Mouse (Mus musculus) naive thymus-derived CD4-positive, alpha-beta T cell, adult 2 months (primary cell): Measurements from ENCODE around the gene Ctnnd2.
"Not testable (repeated sequence)": the region's sequence is repeated elsewhere in the genome, so short reads cannot be mapped to it uniquely, and the experiment has no call there.

Source experiments
- DNase-seq: peaks from one replicate; pipeline ENCODE4 v3.0.0-alpha.2; 2011; ENCODE audit warnings: low read depth

Ctnnd2 gene

DNA sequence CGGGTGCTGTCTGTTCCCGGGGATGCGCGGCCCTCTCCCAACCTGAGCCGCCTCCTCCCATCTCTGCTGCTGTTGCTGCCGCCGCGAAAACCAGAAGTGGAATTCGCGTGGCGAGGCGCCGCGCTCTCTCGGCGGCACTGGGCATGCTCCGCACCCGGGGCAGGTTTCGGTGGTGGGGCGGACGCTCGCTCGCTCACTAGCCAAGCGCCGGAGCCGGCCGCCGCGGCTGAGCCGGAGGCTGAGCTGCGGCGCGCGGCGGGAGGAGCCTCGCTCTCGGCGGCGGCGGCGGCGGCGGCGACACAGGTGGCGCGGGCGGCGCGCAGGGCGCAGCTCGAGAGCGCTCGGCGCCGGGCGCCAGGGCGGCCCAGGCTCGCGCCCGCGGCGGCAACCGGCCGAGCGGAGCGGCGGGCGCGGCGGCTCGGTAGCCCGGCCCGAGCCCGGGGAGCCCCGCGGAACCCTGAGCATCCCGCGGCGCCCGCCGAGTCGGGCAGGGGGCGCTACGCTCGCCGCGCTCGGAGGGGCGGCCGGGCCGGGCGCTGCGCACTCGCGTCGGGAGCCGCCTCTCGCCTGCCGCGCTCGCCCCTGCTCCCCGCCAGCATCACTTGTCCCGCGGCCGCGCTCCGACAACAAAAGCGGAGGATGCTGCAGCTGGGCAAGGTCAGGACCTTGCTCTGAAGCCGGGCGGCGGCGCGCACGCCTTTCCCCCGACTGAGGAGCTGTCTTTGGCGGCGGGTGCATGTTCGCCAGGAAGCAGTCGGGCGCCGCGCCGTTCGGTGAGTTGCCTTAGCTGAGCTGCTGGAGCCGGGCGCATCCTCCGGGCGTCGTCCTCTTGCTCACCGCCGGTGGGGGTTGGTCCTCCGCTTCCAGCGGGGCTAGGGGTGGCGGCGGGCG is at the start of gene Ctnnd2:
Ctnnd2 (plus strand) TSS at position 203 of the 891 bp plus-strand sequence.
- DNase-seq, result no peak

DNA sequence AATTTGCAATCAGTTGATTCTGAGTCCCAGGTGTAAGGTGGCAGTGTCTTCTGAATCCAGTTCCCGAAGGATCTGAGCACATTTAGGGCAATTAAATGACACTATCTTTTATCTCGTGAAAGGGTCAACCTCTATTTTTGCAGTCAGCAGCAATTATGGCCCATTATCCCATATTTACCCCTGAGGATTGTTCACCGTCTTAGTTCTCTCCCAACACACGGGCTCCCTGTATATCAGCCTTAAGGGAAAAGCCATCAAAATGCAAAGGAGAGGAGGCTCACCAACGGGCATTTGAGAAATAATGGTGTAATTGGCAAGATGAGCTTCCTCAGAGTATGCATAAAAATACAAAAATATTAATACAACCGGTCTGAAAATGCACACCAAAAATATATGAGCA is 41.7 kb upstream of the Ctnnd2 start:
- DNase-seq, result no peak

DNA sequence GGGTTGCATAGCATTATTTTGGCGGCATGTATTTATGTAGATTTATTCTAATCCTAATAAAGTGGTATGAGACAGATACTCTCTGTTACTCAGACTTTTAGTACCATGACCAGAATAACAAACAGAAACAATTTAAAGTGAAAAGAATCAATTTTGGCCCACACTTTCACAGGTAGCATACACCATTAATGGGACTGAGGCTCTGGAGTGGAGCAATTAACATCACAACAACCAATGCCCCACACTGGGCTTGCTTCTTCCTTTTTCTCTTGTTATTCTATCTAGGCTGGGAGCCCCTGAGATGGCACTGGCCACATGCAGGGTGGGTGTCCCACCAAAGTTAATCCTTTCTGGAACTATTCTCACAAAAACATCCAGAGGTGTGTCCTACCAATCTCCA is 32.8 kb upstream of the Ctnnd2 start:
- DNase-seq, result not testable (repeated sequence)

DNA sequence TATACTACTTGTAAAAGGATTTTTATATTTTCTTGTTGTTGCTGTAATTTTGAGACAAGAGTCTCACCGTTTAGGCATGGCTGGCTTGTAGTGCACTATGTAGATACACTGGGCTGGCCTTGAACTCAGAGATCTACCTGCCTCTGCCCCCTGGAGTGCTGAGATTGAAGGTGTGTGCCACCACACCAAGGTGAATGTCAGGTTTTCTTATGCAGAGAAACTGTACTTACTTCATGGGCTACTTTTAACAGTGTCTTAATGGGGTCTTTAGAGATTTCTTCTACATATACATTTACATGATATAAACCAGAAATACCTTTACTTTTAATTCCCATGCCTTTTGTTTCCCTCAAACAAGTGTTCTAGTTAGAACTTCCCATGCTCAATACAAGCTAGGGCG is 27.0 kb upstream of the Ctnnd2 start:
- no peak for DNase-seq

DNA sequence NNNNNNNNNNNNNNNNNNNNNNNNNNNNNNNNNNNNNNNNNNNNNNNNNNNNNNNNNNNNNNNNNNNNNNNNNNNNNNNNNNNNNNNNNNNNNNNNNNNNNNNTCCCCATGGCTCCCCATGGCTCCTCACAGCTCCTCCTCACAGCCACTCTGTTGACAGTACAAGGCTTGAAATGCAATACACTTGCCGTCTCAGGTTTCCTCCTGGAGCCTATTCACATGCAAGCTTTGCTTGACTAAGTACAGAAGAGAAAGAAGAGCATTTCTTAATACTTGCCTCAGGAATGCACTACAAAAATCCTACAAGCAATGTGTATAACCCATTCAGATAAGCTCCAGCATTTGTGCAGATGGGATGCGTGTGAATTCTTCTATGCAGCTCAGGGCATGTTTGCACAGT is 20.2 kb upstream of the Ctnnd2 start:
- DNase-seq, result no peak

DNA sequence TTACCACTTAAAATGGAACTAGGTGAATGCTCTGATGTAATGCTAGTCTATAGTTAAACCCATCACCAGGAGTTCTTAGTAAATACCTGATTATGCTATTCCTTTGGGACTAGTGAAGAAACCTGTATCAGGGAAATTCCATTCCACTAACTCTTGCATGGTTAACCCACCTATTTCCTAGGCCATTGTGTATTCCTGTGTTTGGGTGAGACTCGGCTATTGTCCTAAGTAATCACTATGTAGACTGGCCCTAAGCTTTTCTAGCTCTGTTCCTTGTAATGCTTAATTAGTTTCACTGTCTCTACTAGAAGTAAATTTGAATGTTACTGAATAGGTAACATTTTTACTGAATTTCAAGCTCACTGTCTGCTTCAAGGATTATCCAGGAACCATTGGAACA is 14.4 kb upstream of the Ctnnd2 start:
- no peak for DNase-seq

DNA sequence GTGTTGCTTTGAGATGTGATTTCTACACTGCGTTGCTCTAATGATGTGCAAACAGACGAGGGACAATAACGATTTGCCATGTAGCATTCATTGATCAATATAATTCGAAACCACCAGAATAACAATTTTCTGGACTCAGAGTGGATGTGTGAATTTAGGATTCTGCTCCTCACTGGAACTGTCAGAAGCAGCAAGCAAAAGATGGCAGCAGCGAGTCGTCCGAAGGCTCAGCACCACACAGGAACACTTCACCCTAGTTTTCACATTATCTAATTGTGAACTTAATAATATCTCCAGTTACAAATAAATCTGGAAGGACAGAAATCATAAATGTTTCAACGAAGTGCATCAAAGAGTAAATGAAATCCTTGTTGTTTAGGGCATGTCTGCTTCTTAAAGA is 2.4 kb upstream of the Ctnnd2 start:
- DNase-seq, result no peak

DNA sequence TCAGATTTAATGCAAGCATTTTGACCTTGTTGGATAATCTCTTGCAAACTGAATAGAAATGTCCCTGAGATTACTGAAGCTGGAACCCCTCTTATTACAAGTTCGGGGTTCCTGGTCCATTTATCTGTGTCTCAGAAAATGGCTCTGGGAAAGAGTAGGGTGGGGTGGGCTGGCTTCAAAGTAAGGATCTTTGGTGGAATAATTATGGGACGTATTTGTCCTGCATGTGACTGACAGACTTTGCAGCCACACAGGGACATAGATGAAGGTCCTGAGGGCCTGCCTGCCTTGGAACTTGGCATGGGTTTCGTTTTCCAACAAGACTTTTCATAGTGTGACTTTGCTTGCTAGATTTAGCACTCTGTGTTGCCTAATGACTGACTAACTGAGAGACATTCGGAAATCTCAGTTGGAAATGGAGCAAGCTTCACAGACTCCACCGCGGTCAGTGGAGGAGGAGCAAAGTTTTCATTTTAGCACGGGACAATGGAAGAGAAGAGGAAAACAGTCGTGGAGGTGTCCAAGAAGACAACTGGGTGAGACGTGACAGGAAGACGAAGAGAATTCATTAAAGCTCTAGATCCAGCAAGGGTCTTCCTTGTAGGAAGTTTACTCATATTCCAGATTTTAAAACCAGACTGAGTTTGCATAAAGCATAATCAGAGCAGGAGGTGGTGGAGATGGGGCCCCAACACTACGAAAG is 749 bp upstream of the Ctnnd2 start:
- DNase-seq, result no peak

DNA sequence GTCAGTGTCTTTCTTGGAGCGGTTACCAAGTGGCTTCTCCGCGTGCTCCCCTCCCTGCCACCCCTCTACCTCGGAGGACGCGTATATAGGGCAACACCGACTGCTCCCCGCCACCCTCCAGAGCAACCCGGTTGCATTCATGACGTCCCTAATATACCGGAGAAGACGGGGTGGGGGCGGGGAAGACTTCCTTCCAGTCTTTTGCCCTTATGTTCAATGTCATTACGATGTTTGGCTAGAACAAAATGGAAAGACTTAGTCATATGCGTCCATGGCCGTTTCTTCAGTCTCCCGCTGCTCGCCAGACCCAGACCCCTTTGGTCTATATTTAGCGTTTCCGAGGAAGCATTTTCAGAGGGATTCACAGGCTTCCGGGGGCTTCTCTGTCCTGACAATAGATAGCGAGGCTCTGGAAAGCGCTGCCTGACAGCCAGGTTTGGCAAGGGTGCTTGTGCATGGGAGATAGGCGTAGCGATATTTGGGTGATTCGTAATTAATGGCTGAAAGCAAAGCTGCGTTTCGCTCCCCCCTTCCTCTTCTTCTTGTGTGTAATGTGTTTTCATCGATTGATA is 1.1 kb downstream of the Ctnnd2 start:
- DNase-seq, result no peak

DNA sequence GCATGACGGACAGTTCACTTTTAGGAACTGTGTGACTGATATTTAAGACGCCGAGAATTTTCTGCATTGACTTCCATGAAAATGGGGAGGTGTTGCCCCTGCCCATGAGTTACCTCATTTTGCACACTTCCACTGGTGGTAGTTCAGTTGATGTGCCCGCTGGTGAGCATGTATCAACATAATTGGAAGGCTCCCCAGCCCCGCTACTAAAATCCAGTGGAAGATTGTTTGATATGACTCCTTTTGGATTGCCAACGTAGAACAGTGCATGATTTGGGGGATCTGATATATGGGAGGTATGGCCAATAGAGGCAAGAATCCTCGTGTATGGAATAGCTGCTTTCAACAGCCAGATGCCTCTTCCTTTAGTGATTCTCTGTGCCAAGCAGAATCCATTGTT is 1.9 kb downstream of the Ctnnd2 start:
- no peak for DNase-seq

DNA sequence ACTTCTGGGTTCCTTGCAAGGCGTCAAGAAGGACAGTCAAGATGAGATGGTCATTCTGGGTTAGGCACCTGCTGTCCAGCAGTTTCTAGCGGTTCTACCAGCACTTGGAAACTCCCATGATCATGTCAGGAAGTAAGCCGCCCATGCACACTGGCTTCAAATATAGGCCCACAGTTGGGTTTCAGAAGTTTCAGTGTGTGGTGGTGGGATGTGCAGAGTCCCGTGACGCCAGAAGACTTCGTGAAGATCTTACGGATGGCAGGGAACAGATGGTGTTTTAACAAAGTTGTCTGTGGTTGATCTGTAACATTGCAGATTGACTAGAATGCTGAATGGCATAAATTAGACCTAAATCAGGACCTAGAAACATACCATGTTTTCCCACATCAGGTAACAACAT is 11.6 kb downstream of the Ctnnd2 start:
- DNase-seq, result no peak

DNA sequence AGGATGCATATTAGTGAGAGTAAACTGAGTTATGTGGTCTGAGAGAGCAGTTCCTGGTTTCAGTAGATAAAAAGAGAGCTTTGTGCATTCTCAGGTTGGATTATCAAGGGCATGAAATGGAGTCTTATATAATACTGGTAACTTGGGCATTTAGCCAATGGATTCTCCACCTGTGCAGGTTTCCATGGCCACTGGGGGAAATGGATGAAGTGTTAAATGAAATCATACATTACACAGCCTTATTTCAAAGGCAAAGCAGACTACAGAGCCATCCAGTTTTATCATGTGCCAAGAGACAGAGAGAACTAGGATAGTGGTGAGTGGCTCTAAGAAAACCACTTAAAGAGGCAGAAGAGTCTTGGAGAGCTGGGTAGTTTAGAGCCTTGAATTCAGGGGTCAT is 18.5 kb downstream of the Ctnnd2 start:
- DNase-seq, result no peak

DNA sequence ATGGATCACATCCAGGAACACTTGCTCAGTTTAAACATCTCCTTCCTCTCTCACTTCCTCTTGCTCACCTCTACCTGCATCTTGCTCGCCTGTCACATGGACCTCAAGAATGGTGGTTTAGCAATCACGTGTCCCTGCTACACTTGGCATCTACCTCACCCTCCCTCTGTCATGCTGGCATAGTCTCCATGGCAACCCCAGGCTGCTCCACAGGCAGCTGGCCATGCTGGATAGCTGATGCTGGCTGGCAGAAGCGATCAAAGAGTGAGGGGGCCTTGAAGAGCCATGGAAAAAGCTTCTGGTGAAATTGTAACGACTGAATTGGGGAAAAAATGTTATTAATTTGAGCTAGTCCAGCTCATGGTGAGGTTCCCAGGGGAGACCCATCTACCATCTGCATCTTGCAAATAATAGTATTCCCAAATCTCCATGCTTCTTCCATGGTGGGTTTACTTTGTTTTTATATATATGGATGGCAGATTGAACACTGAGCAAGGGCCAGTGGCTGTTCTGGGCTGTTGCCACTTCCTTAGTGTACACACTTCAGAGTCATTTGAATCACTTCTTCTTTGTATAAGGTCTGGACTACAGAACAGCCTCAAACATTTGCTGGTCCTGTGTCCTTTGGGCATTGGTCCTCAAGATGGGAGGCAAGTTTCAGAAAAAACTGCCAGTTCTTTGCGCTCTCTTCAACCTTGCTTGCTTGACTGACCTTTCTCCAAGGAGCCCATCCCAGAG is 19.7 kb downstream of the Ctnnd2 start:
- no peak for DNase-seq

DNA sequence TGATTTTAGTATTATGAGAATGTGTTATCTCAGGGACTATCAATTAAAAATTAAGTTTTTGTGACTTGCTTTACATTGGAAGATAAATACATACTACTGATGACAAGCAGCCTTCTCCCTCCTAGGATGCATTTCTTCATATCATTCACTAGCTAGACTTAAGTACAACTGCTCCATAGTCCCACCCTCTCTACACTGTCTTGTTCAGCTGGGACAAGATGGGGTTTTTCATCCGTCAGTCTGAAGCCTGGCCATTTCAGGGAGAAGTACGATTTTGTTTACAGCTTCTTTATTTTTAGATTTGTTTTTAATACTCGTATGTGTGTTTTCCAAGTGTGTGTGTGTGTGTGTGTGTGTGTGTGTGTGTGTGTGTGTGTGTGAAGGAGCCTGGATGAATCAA is 26.0 kb downstream of the Ctnnd2 start:
- no peak for DNase-seq

DNA sequence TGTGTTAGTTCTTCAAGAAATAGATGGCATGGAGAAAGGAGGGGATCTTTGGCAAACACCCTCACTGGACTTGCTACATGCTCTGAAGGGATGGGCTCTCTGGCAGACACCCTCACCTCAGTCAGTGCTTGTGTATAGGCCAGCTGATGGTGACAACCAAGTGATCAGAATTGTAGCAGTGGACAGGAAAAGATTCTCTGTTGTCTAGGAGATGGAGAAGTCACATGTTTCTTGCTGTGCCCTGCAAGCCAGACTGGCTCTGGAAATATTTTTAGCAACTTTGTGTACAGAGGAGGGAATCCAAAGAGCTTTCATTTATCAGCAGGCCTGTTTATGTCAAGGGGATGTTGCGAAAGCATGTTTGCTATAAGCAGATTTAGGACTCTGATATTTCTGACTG is 27.4 kb downstream of the Ctnnd2 start:
- no peak for DNase-seq

DNA sequence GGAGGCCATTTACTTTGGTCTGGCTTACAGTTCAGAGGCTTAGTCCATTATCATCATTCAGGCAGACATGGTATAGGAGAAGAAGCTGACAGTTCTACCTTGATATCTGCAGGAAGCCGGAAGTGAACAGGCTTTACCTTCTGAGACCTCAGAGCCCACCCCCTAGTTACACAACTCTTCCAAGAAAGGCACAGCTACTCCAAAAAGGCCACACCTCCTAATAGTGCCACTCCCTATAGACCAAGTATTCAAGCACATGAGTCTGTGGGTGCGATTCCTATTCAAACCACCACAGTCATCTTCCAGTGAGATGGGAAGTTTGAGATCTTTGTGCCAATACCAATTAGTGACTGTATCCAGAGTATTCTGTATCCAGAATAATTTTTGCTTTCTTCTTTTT is 28.8 kb downstream of the Ctnnd2 start:
- no peak for DNase-seq

DNA sequence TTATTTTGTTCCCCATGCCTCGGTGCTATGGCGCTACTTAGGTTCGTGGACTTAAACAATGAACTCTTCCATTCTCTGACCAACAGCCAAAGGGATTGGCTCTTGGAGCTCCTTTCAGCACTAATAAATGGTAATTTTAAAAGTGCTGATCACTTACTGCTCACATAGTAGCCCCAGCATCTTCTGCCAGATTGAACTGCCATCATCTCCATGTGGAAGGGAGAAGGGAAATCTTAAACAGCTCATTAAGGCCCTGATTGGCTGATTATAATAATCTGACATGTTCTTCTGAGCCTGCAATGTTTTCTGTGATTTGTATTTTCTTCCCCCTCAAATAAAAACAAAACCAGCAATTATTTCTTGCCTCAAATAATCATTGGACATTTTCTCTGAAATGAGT is 29.2 kb downstream of the Ctnnd2 start:
- no peak for DNase-seq

DNA sequence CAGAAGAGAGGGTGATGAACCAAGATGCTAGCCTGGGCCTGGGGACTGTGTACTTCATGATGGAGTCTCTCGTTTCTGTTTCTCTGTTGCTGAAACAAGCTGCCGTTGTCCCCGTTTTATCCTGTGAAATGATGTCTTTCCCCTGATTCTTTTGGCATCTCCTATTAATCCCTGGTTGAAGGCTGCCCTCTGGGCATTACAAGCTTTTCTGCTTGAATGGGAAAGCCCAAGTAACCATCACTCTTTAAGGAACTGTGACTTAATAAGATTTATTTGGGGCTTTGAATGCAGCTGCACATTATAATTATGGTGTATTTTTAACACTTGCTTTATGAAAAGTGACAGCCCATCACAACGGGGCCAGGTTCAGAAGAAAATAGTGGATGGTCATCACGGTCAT is 40.4 kb downstream of the Ctnnd2 start:
- no peak for DNase-seq

DNA sequence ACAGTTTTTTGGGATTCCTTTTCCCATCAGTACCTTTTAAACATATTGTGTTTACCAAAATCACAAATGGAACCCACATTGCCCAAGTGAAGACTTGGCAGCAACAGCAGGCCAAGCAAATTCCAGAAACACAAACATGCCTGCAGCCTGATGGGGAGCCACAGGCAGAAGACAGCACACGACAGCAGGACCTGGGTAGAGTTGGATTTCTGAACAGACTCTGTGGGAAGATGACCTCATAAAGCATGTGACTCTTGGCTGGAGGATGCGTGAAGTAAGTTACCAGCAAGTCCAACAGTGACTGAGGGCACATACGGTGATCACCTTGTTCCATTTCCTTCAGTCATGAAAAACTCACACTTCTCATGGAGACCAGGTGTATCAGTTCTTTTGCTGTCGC is 43.5 kb downstream of the Ctnnd2 start:
- no peak for DNase-seq

DNA sequence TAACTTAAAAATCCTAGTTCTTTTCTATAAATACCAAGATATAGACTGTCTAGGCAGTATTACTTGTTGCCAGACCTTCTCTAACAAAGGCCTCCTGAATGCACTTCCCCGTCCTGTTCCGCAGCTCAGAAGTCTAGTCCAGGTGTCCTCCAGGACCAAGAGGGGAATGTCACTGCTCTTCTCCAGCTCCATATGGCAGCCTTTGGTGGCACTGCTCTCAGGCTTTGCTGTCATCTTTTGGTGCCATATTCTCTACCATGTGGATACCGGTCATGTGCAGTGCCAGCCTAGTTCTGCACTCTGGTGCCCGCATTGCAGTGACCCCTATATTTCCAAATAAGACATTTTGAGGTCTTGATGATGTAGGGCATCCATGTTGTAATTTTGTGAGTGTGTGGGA is 56.7 kb downstream of the Ctnnd2 start:
- DNase-seq, result no peak

DNA sequence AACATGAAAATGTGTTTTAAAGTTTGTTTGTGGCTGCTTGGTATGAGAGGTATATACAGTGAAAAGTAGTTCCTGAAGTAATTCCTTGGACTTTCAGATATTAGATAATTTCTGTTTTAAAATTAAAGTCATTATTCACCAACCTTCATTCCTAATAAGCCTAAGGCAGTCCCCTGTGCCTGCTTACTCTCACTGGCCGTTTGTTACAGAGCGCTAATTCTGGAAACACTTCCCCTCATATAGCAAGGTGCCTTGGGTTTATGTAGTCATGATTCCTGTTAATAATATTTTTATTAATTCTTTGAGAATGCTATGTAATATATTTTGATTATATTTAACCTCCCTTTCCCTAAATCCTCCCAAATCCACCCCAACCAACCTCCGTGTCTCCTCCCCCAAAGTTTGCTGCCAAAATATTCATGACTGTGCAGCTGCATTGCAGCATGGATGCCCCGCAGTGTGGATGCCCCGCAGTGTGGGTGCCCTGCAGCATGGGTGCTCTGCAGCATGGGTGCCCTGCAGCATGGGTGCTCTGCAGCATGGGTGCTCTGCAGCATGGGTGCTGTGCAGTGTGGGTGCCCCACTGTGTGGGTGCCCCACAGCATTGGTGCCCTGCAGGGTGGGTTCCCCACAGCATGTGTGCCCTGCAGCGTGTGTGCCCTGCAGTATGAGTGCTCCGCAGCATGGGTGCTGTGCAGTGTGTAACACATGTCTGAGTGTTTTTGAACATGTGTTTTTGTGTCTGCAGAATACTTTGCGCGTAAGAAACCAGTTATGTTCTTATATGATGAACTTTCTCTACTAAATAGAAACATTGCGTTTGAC is 63.0 kb downstream of the Ctnnd2 start:
- DNase-seq, result no peak

DNA sequence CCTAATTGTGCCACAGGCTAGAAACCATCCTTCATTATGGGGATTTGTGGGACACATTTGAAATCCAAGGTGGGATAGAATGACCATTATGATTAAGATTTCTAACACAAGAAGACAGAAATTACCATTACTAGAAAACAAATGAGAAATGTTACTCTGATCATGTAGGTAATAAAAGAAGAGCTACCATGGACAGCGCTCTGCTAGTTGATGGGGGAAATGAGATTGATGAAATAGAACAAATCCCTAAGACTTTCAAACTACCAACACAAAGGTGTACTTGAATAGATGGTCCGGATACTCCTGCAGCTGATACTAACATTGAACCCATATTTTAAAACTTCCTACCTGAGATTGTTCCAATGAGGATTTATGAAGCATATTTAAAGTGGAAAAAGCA is 68.5 kb downstream of the Ctnnd2 start:
- DNase-seq, result no peak
